Mouse (Mus musculus) midbrain, embryonic 13.5 days (tissue): ENCODE measurements around the gene Cox4i2. TPM values are rescaled to one million over a fixed set of nuclear protein-coding genes. Genes with fewer than 3 reads are reported as not detected.

ENCODE experiments used
- ATAC-seq: fragments of 200-750 bp; cut with Nextera tagmentation; 2 replicates; pipeline ENCODE4 v1.8.0; 2017; ENCODE audit warnings: mild to moderate bottlenecking, moderate TSS enrichment, moderate library complexity
- H3K27ac ChIP-seq: fragments of 300-500 bp; sonication (generic); 2 replicates; pipeline ENCODE4 v1.5.1; 2015; ENCODE audit warnings: inconsistent platforms, mild to moderate bottlenecking, moderate library complexity
- H3K27me3 ChIP-seq: fragments of 300-500 bp; sonication (generic); 2 replicates; pipeline ENCODE4 v1.6.1; 2015; ENCODE audit warnings: mild to moderate bottlenecking, inconsistent platforms
- H3K36me3 ChIP-seq: fragments of 300-500 bp; sonication (generic); 2 replicates; pipeline ENCODE4 v1.6.1; 2015; ENCODE audit warnings: mild to moderate bottlenecking, inconsistent platforms
- H3K4me1 ChIP-seq: fragments of 300-500 bp; sonication (generic); replicated peaks from 2 replicates; pipeline ENCODE4 v1.6.1; 2015; ENCODE audit warnings: inconsistent platforms
- H3K4me2 ChIP-seq: fragments of 300-500 bp; sonication (generic); replicated peaks from 2 replicates; pipeline ENCODE4 v1.6.1; 2015; ENCODE audit warnings: moderate library complexity, mild to moderate bottlenecking, inconsistent platforms
- H3K4me3 ChIP-seq: fragments of 300-500 bp; sonication (generic); replicated peaks from 2 replicates; pipeline ENCODE4 v1.5.1; 2015; ENCODE audit warnings: mild to moderate bottlenecking, inconsistent platforms
- H3K9ac ChIP-seq: fragments of 300-500 bp; sonication (generic); replicated peaks from 2 replicates; pipeline ENCODE4 v1.6.1; 2015; ENCODE audit warnings: mild to moderate bottlenecking, inconsistent platforms
- H3K9me3 ChIP-seq: fragments of 300-500 bp; sonication (generic); 2 replicates; pipeline ENCODE4 v1.6.1; 2016; ENCODE audit warnings: mild to moderate bottlenecking, inconsistent platforms
- WGBS: fragments of 180-500 bp; shearing (Covaris S2); methylation state at CpG from one replicate; pipeline ENCODE4 v1.1.7; 2015; 5-methylcytosine and 5-hydroxymethylcytosine counted together
- polyA plus RNA-seq: library from polyadenylated mRNA; unstranded; fragments of >200 nt; fragmentation: Nextera tagmentation; extraction: Ambion mirVana; gene quantifications from 2 replicates; pipeline ENCODE4 v1.2.1, GENCODE M21; 2015

Cox4i2 gene
- polyA plus RNA-seq, result 4.1 and 5.5 TPM in 2 replicates

- Histone ChIP-seq H3K9me3 (no peaks in the 10 kb centered on the region), H3K27me3 (peaks cover 5% of the 10 kb centered on the region; the same call in 1 of the 2 replicates), H3K4me3 (no peak within 1 kb of the TSS; the same call in 1 of the 2 replicates), H3K9ac (peak within 1 kb of the TSS; percentile 32; the same call in 1 of the 2 replicates), H3K4me1 (peaks cover 12% of the 10 kb centered on the region), H3K4me2 (peak within 1 kb of the TSS; percentile 50), H3K27ac (no peak within 1 kb of the TSS), H3K36me3 (no peaks in the 10 kb centered on the region)
- 1% methylated on average over 28 of the region's 30 CpGs for WGBS
- peak; percentile 55 for ATAC-seq
These were observed at the start of gene Cox4i2 for GRCm38 (mm10) chr2:152753944-152754711. Gene Cox4i2, plus strand, starts transcription at chr2:152754173.

- H3K36me3 ChIP-seq, result peaks cover 81% of the 10 kb centered on the region
- H3K27me3 ChIP-seq, result no peaks in the 10 kb centered on the region
- peaks cover 28% of the 10 kb centered on the region for H3K4me1 ChIP-seq
- no peak overlapping the region for H3K27ac ChIP-seq
- H3K4me3 ChIP-seq, result no peak overlapping the region
- ATAC-seq, result no peak
- H3K4me2 ChIP-seq, result no peak overlapping the region
- WGBS, result 82% methylated on average over 5 of the region's 5 CpGs
- no peak overlapping the region; the same call in 1 of the 2 replicates for H3K9ac ChIP-seq
- no peaks in the 10 kb centered on the region for H3K9me3 ChIP-seq
These were observed 49.7 kb upstream of the Cox4i2 start for GRCm38 (mm10) chr2:152704256-152704605.

GRCm38 (mm10) chr2:152704811-152705370 lies 49.1 kb upstream of the Cox4i2 start:
- H3K4me1 ChIP-seq, result peaks cover 28% of the 10 kb centered on the region
- no peaks in the 10 kb centered on the region for H3K27me3 ChIP-seq
- H3K4me2 ChIP-seq, result no peak overlapping the region
- no peak overlapping the region for H3K4me3 ChIP-seq
- H3K27ac ChIP-seq, result peak overlapping the region; percentile 58; the same call in 1 of the 2 replicates
- no peaks in the 10 kb centered on the region for H3K9me3 ChIP-seq
- H3K9ac ChIP-seq, result no peak overlapping the region
- H3K36me3 ChIP-seq, result peaks cover 74% of the 10 kb centered on the region
- no peak for ATAC-seq
- 93% methylated on average over 14 of the region's 14 CpGs for WGBS

- H3K4me3 ChIP-seq, result no peak overlapping the region
- no peaks in the 10 kb centered on the region for H3K9me3 ChIP-seq
- peak overlapping the region; percentile 58 for H3K27ac ChIP-seq
- peaks cover 28% of the 10 kb centered on the region for H3K4me1 ChIP-seq
- peak; percentile 46 for ATAC-seq
- peaks cover 62% of the 10 kb centered on the region for H3K36me3 ChIP-seq
- no peak overlapping the region for H3K4me2 ChIP-seq
- no peaks in the 10 kb centered on the region for H3K27me3 ChIP-seq
- H3K9ac ChIP-seq, result peak overlapping the region; percentile 2; the same call in 1 of the 2 replicates
- 70% methylated on average over 22 of the region's 22 CpGs for WGBS
These were observed 47.9 kb upstream of the Cox4i2 start for GRCm38 (mm10) chr2:152705993-152706571.

GRCm38 (mm10) chr2:152707186-152707585 lies 46.8 kb upstream of the Cox4i2 start:
- no peaks in the 10 kb centered on the region for H3K9me3 ChIP-seq
- ATAC-seq, result 0 out of 2 replicates have a peak, but pooled peaks have one; percentile 4
- peak overlapping the region; percentile 87 for H3K27ac ChIP-seq
- H3K9ac ChIP-seq, result peak overlapping the region; percentile 77
- WGBS, result 25% methylated on average over 7 of the region's 7 CpGs
- peak overlapping the region; percentile 45 for H3K4me3 ChIP-seq
- H3K4me1 ChIP-seq, result peaks cover 28% of the 10 kb centered on the region
- H3K27me3 ChIP-seq, result no peaks in the 10 kb centered on the region
- peaks cover 51% of the 10 kb centered on the region for H3K36me3 ChIP-seq
- H3K4me2 ChIP-seq, result peak overlapping the region; percentile 67

- H3K9me3 ChIP-seq, result no peaks in the 10 kb centered on the region
- H3K4me3 ChIP-seq, result peak overlapping the region; percentile 45
- WGBS, result 3% methylated on average over 31 of the region's 31 CpGs
- H3K27me3 ChIP-seq, result no peaks in the 10 kb centered on the region
- H3K36me3 ChIP-seq, result peaks cover 47% of the 10 kb centered on the region
- H3K4me2 ChIP-seq, result peak overlapping the region; percentile 67
- peak; percentile 92 for ATAC-seq
- H3K4me1 ChIP-seq, result peaks cover 28% of the 10 kb centered on the region
- peak overlapping the region; percentile 77 for H3K9ac ChIP-seq
- peak overlapping the region; percentile 87 for H3K27ac ChIP-seq
These were observed 46.3 kb upstream of the Cox4i2 start for GRCm38 (mm10) chr2:152707627-152708026.

- ATAC-seq, result no peak
- Histone ChIP-seq H3K4me3 (no peak overlapping the region), H3K9ac (no peak overlapping the region), H3K36me3 (peaks cover 36% of the 10 kb centered on the region), H3K9me3 (no peaks in the 10 kb centered on the region), H3K4me2 (no peak overlapping the region), H3K27me3 (no peaks in the 10 kb centered on the region), H3K4me1 (peaks cover 28% of the 10 kb centered on the region), H3K27ac (no peak overlapping the region)
- 95% methylated on average over 5 of the region's 5 CpGs for WGBS
These were observed 44.9 kb upstream of the Cox4i2 start for GRCm38 (mm10) chr2:152709066-152709465.

GRCm38 (mm10) chr2:152716241-152716772 lies 37.7 kb upstream of the Cox4i2 start:
- no peak overlapping the region for H3K9ac ChIP-seq
- 0 out of 2 replicates have a peak, but pooled peaks cover 4% of the 10 kb centered on the region for H3K36me3 ChIP-seq
- no peaks in the 10 kb centered on the region for H3K9me3 ChIP-seq
- H3K27ac ChIP-seq, result no peak overlapping the region
- no peaks in the 10 kb centered on the region for H3K27me3 ChIP-seq
- 65% methylated on average over 6 of the region's 6 CpGs for WGBS
- ATAC-seq, result no peak
- H3K4me1 ChIP-seq, result peaks cover 22% of the 10 kb centered on the region
- no peak overlapping the region for H3K4me2 ChIP-seq
- H3K4me3 ChIP-seq, result no peak overlapping the region

GRCm38 (mm10) chr2:152717652-152718051 lies 36.3 kb upstream of the Cox4i2 start:
- H3K36me3 ChIP-seq, result 0 out of 2 replicates have a peak, but pooled peaks cover 4% of the 10 kb centered on the region
- peak overlapping the region; percentile 59 for H3K27ac ChIP-seq
- no peak for ATAC-seq
- H3K9ac ChIP-seq, result no peak overlapping the region
- no peak overlapping the region for H3K4me2 ChIP-seq
- H3K27me3 ChIP-seq, result no peaks in the 10 kb centered on the region
- peaks cover 22% of the 10 kb centered on the region for H3K4me1 ChIP-seq
- H3K4me3 ChIP-seq, result no peak overlapping the region
- WGBS, result 44% methylated on average over 11 of the region's 11 CpGs
- no peaks in the 10 kb centered on the region for H3K9me3 ChIP-seq

- Histone ChIP-seq H3K4me3 (no peak overlapping the region), H3K4me1 (peaks cover 22% of the 10 kb centered on the region), H3K27me3 (peaks cover 2% of the 10 kb centered on the region; the same call in 1 of the 2 replicates), H3K9me3 (no peaks in the 10 kb centered on the region), H3K9ac (0 out of 2 replicates have a peak overlapping the region, but pooled peaks have one; percentile 28), H3K4me2 (no peak overlapping the region; the same call in 1 of the 2 replicates), H3K27ac (peak overlapping the region; percentile 59; the same call in 1 of the 2 replicates), H3K36me3 (0 out of 2 replicates have a peak, but pooled peaks cover 4% of the 10 kb centered on the region)
- WGBS, result 11% methylated on average over 6 of the region's 6 CpGs
- peak; percentile 89 for ATAC-seq
These were observed 35.9 kb upstream of the Cox4i2 start for GRCm38 (mm10) chr2:152718076-152718475.

- no peaks in the 10 kb centered on the region for H3K36me3 ChIP-seq
- H3K4me3 ChIP-seq, result peak overlapping the region; percentile 26
- no peak overlapping the region for H3K27ac ChIP-seq
- peak; percentile 85 for ATAC-seq
- no peaks in the 10 kb centered on the region for H3K9me3 ChIP-seq
- peak overlapping the region; percentile 54 for H3K4me2 ChIP-seq
- H3K27me3 ChIP-seq, result peaks cover 4% of the 10 kb centered on the region; the same call in 1 of the 2 replicates
- peaks cover 13% of the 10 kb centered on the region for H3K4me1 ChIP-seq
- WGBS, result 1% methylated on average over 37 of the region's 37 CpGs
- H3K9ac ChIP-seq, result peak overlapping the region; percentile 36
These were observed 30.2 kb upstream of the Cox4i2 start for GRCm38 (mm10) chr2:152723651-152724331.
